Mouse (Mus musculus) megakaryocyte-erythroid progenitor cell, adult 5 weeks (primary cell): ENCODE data around the gene Setd5. TPM values are rescaled to one million over a fixed set of nuclear protein-coding genes. Genes with fewer than 3 reads are reported as not detected.

Experiments
- polyA plus RNA-seq: library from polyadenylated mRNA; stranded (reverse); fragments of >175 nt; gene quantifications from 2 replicates; pipeline ENCODE4 v1.2.3, GENCODE M21; 2012

Setd5 gene
- 64.9 and 74.0 TPM in 2 replicates for polyA plus RNA-seq

DNA sequence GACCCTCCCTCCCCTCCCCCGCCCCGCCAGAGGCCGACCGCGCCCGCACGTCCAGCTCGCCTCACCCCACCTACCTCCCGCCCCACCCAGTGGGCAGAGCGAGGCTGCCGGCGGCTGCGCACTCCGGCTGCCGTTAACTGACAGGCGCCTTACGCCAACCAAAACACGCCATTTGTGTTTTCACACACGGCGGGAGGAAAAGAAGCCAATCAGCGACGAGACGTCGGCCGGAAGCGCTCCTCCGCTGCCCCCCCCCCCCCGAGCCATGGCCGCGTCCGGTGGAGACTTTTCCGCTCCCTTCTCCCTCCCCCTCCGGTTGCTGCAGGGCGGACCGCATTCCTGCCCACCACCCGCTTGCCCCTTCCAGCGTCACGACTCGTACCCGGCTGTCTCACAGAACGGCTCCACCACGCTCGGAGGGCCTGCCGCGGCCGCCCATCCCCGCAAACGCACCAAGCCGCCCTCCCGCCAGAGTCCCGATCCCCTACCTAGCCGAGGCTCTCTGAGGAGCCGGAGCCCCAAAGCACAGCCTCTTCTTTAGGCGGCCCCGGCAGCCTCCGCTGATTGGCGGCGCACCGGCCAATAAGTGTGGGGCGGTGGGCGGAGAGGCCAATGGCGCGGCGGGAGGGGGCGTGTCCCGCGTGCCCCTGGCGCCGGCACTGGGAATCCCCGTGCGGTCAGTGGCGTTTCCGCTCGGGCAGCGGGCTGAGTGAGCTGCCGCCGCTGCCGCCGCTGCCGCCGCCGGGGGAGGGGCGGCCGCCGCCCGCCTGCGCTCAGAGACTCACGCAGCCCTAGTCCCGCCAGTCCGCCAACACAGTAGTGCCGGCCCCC lies at the start of gene Setd5:
TSS of gene Setd5 (plus strand) at position 680 of the 831 bp plus-strand sequence.

DNA sequence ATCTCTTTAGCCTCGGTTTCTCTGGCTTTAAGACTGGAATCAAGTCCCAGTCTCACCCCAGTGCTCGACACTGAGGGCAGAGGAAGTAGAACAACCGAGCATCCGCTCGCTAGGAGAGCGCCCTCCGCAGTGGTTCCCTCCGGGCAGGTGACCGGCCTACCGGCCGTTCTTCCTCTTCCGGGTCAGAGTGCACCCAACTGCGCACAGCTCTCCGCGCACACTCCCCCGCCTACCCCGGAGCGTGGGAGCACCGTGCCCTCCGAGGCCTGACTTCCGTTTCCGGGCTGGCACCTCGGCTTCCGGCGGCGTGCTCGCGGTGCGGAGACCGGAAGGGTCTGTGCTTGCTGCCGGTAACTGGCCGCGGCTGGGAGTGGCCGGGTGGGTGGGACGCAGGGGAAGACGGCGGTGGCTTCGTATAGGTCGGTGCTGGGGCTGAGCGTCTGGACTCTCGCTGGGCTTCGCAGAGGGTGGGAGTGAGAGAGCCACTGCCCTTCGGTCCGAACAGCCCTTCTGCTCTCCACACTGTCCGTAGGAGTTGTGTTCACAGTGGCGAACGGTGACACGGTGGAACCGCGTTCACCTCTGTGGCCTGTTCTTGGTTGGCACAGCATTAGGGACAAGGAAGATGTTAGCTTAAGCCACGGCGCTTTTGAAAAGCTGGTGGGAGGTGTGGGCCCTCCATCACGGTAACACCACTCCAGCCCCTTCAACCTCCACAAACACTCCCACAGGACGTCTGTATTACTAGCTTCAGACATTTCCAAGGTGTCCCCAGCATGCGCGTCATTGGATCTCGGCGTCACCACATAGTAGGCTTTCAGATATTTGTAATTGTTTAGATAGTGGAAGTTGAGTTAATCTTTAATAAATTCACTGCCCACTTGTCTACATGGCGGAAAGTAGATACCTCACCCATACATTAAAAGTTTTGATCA lies 30.9 kb upstream of the Setd5 start, which contains the start of gene Thumpd3:
TSS of gene Thumpd3 (plus strand) at position 185 of the 935 bp plus-strand sequence.

DNA sequence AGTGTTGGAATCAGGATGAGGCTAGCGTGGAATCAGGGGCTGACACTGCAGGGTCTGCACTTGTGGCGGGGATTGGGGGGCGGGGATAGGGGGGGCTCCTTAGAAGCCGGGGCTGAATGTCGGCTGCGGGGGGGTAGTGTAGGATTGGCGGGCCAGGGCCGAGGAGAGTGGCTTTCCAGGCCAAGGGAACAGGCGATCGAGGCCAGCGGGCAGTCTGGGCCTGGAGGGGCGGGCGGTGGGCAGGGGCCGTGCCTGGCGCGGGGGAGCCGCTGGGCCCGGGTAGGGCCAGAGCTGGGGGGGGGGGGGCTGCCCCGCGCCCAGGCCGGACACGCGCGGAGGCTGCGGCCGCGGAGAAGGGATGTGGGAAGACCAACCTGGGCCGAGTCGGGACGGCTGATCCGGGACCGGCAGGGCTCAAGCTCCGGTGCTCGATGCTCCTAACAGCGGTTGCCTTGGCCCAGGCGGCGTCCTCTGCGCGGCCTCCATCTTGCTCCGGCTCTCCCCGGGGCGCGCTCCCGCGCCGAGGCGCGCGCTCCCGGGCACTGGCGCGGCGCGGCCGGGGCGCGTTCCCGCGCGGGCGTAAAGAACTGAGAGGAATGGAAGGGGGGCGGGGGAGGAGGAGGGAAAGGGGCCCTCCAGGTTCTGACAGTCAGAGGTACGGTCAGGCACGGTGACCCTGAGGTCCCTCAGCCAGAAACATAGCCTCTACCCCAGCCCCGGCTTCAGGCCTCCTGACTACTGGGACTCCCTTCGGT lies 117.9 kb downstream of the Setd5 start, which contains the start of gene Lhfpl4:
TSS of gene Lhfpl4 (minus strand) at position 544 of the 755 bp plus-strand sequence.

Other genes starting within 250 kb of the Setd5 start
- gene Srgap3, start 130.1 kb upstream of the Setd5 start, polyA plus RNA-seq: 2.8 and 3.8 TPM in 2 replicates
- gene Thumpd3, start 31.1 kb upstream of the Setd5 start, polyA plus RNA-seq: 4.1 and 4.5 TPM in 2 replicates
- 0.02 and 0.06 TPM in 2 replicates for gene Lhfpl4, start 118.0 kb downstream of the Setd5 start, polyA plus RNA-seq
- gene Mtmr14, start 160.5 kb downstream of the Setd5 start, polyA plus RNA-seq: 123 and 129 TPM in 2 replicates
- 0.23 and 0.43 TPM in 2 replicates for gene Cpne9, start 204.9 kb downstream of the Setd5 start, polyA plus RNA-seq
- gene Brpf1, start 229.8 kb downstream of the Setd5 start, polyA plus RNA-seq: 59.8 and 81.0 TPM in 2 replicates
- 7.7 and 9.1 TPM in 2 replicates for gene Ogg1, start 249.6 kb downstream of the Setd5 start, polyA plus RNA-seq